In genomic region chr11:11844367-11844971, GRCm38 (mm10) we compare ENCODE assay signal across 8 mouse cellular contexts. TPM values are rescaled to one million over a fixed set of nuclear protein-coding genes. Genes with fewer than 3 reads are reported as not detected.
DNase-seq lines count a peak whose midpoint lies in the region; ATAC-seq and TF ChIP-seq lines count a peak whose summit lies in the region.

No protein-coding gene starts in this region.

- H3K27me3 ChIP-seq in CH12.LX (replicated peaks) = no peaks in the 10 kb centered on the region
- H3K27me3 ChIP-seq in heart, postnatal 0 days (ENCODE audit: control insufficient read depth, insufficient read depth, low read length) = no peaks in the 10 kb centered on the region

- no peaks in the 10 kb centered on the region for H3K9me3 ChIP-seq in CH12.LX (replicated peaks; ENCODE audit: low read length)
- H3K9me3 ChIP-seq in heart, postnatal 0 days (replicated peaks; ENCODE audit: control insufficient read depth, low read length) = no peaks in the 10 kb centered on the region

- H3K4me1 ChIP-seq in CH12.LX (ENCODE audit: control insufficient read depth in 1 of 2, insufficient read depth in 2 of 2) = peaks cover 3 to 19% of the 10 kb centered on the region in 2 experiments; a peak in 3 of 4 replicates
- peaks cover 31% of the 10 kb centered on the region; the same call in 1 of the 2 replicates for H3K4me1 ChIP-seq in heart, postnatal 0 days (ENCODE audit: control insufficient read depth, insufficient read depth)

- 0 out of 2 replicates have a peak, but pooled peaks have one; percentile 22 for ATAC-seq in erythroid progenitor cell, adult 5-6 weeks (replicated peaks; ENCODE audit: low FRiP score, poor library complexity, severe bottlenecking)
- ATAC-seq in heart, postnatal 0 days (ENCODE audit: insufficient read depth, low read depth) = peak; percentile 89
- ATAC-seq in megakaryocyte-erythroid progenitor cell, adult 5-6 weeks (replicated peaks; ENCODE audit: low FRiP score, low TSS enrichment, poor library complexity, severe bottlenecking) = peak; percentile 48; the same call in 1 of the 2 replicates

- TF ChIP-seq POLR2A in CH12.LX (IDR thresholded peaks at IDR 0.05; ENCODE audit: low read depth, low read length) = no peak

- in situ Hi-C loops in CH12.LX (cut with MboI; ENCODE audit: low pct_ligation_motif_present, low pct_unique_long_range_greater_than_20kb, low sequenced_read_pairs) = loop anchor here (5.0 kb wide), 1 partner anchor 38 kb away; no protein-coding TSS in a partner anchor

- WGBS in heart, postnatal 0 days = 28% methylated on average over 13 of the region's 13 CpGs

- peak; percentile 44 for DNase-seq in CH12.LX (ENCODE audit: extremely low read depth)
- DNase-seq in adrenal gland, postnatal 36 days = peak; percentile 88 to 90
- DNase-seq in heart, postnatal 0 days (ENCODE audit: low spot score) = peak; percentile 86
- peak; percentile 43 to 75 for DNase-seq in kidney, postnatal 25 days
- DNase-seq in urinary bladder, postnatal 10 days (ENCODE audit: low spot score) = peak; percentile 32
- DNase-seq in frontal cortex, adult 2 months (ENCODE audit: extremely low spot score in 1 of 2, low spot score in 1 of 2) = no peak

- dilution Hi-C loops in CH12.LX (cut with MboI; ENCODE audit: extremely low pct_ligation_motif_present, extremely low pct_unique_long_range_greater_than_20kb, low sequenced_read_pairs) = no loop called here

- no peak overlapping the region for H3K27ac ChIP-seq in CH12.LX (ENCODE audit: insufficient read depth, low read depth)
- peak overlapping the region; percentile 88 for H3K27ac ChIP-seq in heart, postnatal 0 days (ENCODE audit: low read depth)

- TF ChIP-seq CTCF in CH12.LX (conservative IDR thresholded peaks at IDR 0.05 in 1 of 2, IDR thresholded peaks at IDR 0.05 in 1 of 2; ENCODE audit: low read depth in 2 of 2, low read length in 2 of 2) = peak in 1 of 2 experiments; percentile 94; a peak in 2 of 4 replicates
- TF ChIP-seq CTCF in heart, postnatal 0 days (IDR thresholded peaks at IDR 0.05; ENCODE audit: low read depth) = peak; percentile 90

- TF ChIP-seq EP300 in CH12.LX (IDR thresholded peaks at IDR 0.05; ENCODE audit: low read length) = no peak
- TF ChIP-seq EP300 in heart, postnatal 0 days (IDR thresholded peaks at IDR 0.05; ENCODE audit: low read depth) = peak; percentile 94

- TF ChIP-seq RAD21 in CH12.LX (IDR thresholded peaks at IDR 0.05; ENCODE audit: low read depth, low read length) = peak; percentile 81

- H3K36me3 ChIP-seq in CH12.LX (replicated peaks in 1 of 2; ENCODE audit: control insufficient read depth in 1 of 2, insufficient read depth in 1 of 2, low read length in 1 of 2) = no peaks in the 10 kb centered on the region
- no peaks in the 10 kb centered on the region for H3K36me3 ChIP-seq in heart, postnatal 0 days (replicated peaks; ENCODE audit: control insufficient read depth, insufficient read depth, low read length)

- H3K4me2 ChIP-seq in CH12.LX (ENCODE audit: insufficient read depth, low read depth, poor library complexity, severe bottlenecking) = no peak overlapping the region
- no peak overlapping the region for H3K4me2 ChIP-seq in heart, postnatal 0 days (ENCODE audit: low read depth, low read length)

- no peak overlapping the region for H3K9ac ChIP-seq in CH12.LX (ENCODE audit: insufficient read depth, low read depth)
- no peak overlapping the region for H3K9ac ChIP-seq in heart, postnatal 0 days (replicated peaks; ENCODE audit: low read depth, low read length)

- H3K79me2 ChIP-seq in CH12.LX (replicated peaks; ENCODE audit: control insufficient read depth, extremely low read depth, insufficient read depth, poor library complexity, severe bottlenecking) = no peaks in the 10 kb centered on the region

- H3K4me3 ChIP-seq in CH12.LX (replicated peaks in 1 of 3; ENCODE audit: low read depth in 2 of 3, low read length in 2 of 3, poor library complexity in 1 of 3) = no peak overlapping the region
- H3K4me3 ChIP-seq in heart, postnatal 0 days (ENCODE audit: low read depth, low read length) = no peak overlapping the region

TF ChIP-seq in CH12.LX, 34 proteins besides CTCF, POLR2A, EP300 and RAD21:
- TF ChIP-seq SIN3A (IDR thresholded peaks at IDR 0.05; ENCODE audit: low read length) = no peak
- no peak for TF ChIP-seq UBTF (IDR thresholded peaks at IDR 0.05; ENCODE audit: low read depth, low read length)
- TF ChIP-seq MEF2A (IDR thresholded peaks at IDR 0.05; ENCODE audit: borderline replicate concordance, low read depth, low read length) = no peak
- no peak for TF ChIP-seq PAX5 (IDR thresholded peaks at IDR 0.05; ENCODE audit: low read length)
- TF ChIP-seq ELF1 (IDR thresholded peaks at IDR 0.05; ENCODE audit: low read depth, low read length) = peak; percentile 27; the same call in 1 of the 2 replicates
- peak; percentile 83 for TF ChIP-seq ZC3H11A (IDR thresholded peaks at IDR 0.05; ENCODE audit: low read depth, low read length)
- peak; percentile 97 for TF ChIP-seq SMC3 (IDR thresholded peaks at IDR 0.05; ENCODE audit: low read depth, low read length)
- peak; percentile 39; the same call in 1 of the 2 replicates for TF ChIP-seq NELFE (IDR thresholded peaks at IDR 0.05; ENCODE audit: low read depth, low read length)

RNA-seq across cellular contexts. Expression of gene Fignl1, which starts 35.7 kb away (rescaled TPM):
- total RNA-seq in CH12.LX (2012; rRNA removed) (82.8 and 98.5 TPM in 2 replicates), CH12.LX (2014; rRNA removed) (189 TPM in 2 replicates)
- 98.5 and 101 TPM in 2 replicates for polyA plus RNA-seq in CH12.LX (2012; ENCODE audit: insufficient read length, low read depth)
- 1 to 10 TPM; 3.4 to 3.7 TPM for total RNA-seq in adrenal gland, postnatal 36 days (2021)
- 119 and 122 TPM in 2 replicates for total RNA-seq in erythroid progenitor cell, adult 5-6 weeks (2015; ENCODE audit: low replicate concordance)
- total RNA-seq in erythroid progenitor cell, adult 5-6 weeks (2017; ENCODE audit: low replicate concordance) = 145 and 148 TPM in 2 replicates
- total RNA-seq in heart, postnatal 0 days (2014; rRNA removed; ENCODE audit: low replicate concordance) = 10.8 and 11.4 TPM in 2 replicates
- polyA plus RNA-seq in heart, postnatal 0 days (2015; fragmentation: Nextera tagmentation; extraction: Ambion mirVana) = 11.6 and 12.0 TPM in 2 replicates
- total RNA-seq in megakaryocyte-erythroid progenitor cell, adult 5-6 weeks (2014; fragmentation: Nextera tagmentation) = 59.5 and 80.1 TPM in 2 replicates
- 89.0 and 110 TPM in 2 replicates for total RNA-seq in megakaryocyte-erythroid progenitor cell, adult 5-6 weeks (2017)
- polyA plus RNA-seq in frontal cortex, adult 2 months (2012; rRNA removed) = 0.58 and 0.69 TPM in 2 replicates

RNA-seq across cellular contexts. Expression of gene Ddc, which starts 53.5 kb away (rescaled TPM):
- total RNA-seq in CH12.LX (2012; rRNA removed) (not detected in 2 replicates), CH12.LX (2014; rRNA removed) (0.17 and 0.19 TPM in 2 replicates)
- 0.12 and 0.33 TPM in 2 replicates for polyA plus RNA-seq in CH12.LX (2012; ENCODE audit: insufficient read length, low read depth)
- total RNA-seq in adrenal gland, postnatal 36 days (2021) = 10 to 100 TPM; 46.6 to 59.1 TPM
- total RNA-seq in erythroid progenitor cell, adult 5-6 weeks (2015; ENCODE audit: low replicate concordance) = 5.4 TPM in 1 of 2 replicates, not detected in the other
- total RNA-seq in erythroid progenitor cell, adult 5-6 weeks (2017; ENCODE audit: low replicate concordance) = 6.0 TPM in 1 of 2 replicates, not detected in the other
- 248 and 309 TPM in 2 replicates for total RNA-seq in heart, postnatal 0 days (2014; rRNA removed; ENCODE audit: low replicate concordance)
- 129 and 140 TPM in 2 replicates for polyA plus RNA-seq in heart, postnatal 0 days (2015; fragmentation: Nextera tagmentation; extraction: Ambion mirVana)
- total RNA-seq in megakaryocyte-erythroid progenitor cell, adult 5-6 weeks (2014; fragmentation: Nextera tagmentation) = 3.9 TPM in 1 of 2 replicates, not detected in the other
- total RNA-seq in megakaryocyte-erythroid progenitor cell, adult 5-6 weeks (2017) = not detected in 2 replicates
- 8.3 and 9.4 TPM in 2 replicates for polyA plus RNA-seq in frontal cortex, adult 2 months (2012; rRNA removed)

Comparison
In these comparisons a context has a peak if more than half of its experiments do, and no peak if none do; other contexts are left out.
1. DNase-seq: peak in CH12.LX (single experiment), adrenal gland, postnatal 36 days (2 of 2), heart, postnatal 0 days (single experiment), kidney, postnatal 25 days (2 of 2) and urinary bladder, postnatal 10 days (single experiment); none in frontal cortex, adult 2 months (0 of 2).
2. ATAC-seq: peak in every context shown above with its lines; median percentile 89 in heart, postnatal 0 days; 48 in megakaryocyte-erythroid progenitor cell, adult 5-6 weeks; 22 in erythroid progenitor cell, adult 5-6 weeks.
3. RNA of gene Ddc, which starts 53.5 kb away (total RNA-seq): 248 to 309 TPM in heart, postnatal 0 days and 46.6 to 59.1 TPM in adrenal gland, postnatal 36 days; 5.4 to 6.0 TPM in erythroid progenitor cell, adult 5-6 weeks, 3.9 TPM in megakaryocyte-erythroid progenitor cell, adult 5-6 weeks and 0.17 to 0.19 TPM in CH12.LX; every median in the first group is over 4 times any median in the second.